Mouse (Mus musculus) cortical plate, adult 2 months (tissue): Measurements from ENCODE around the gene Snx29. TPM values are rescaled to one million over a fixed set of nuclear protein-coding genes. Genes with fewer than 3 reads are reported as not detected.
A peak's percentile ranks its signal among the peaks of the same experiment; 100 is the strongest.

ENCODE experiments used
- H3K27ac ChIP-seq: fragments of 200-500 bp; 2 replicates; pipeline ENCODE4 v1.5.1; 2012; ENCODE audit warnings: low read length, control low read depth, inconsistent platforms; ENCODE audit not compliant: insufficient read depth
- H3K4me1 ChIP-seq: fragments of 200-500 bp; 2 replicates; pipeline ENCODE4 v1.6.1; 2011; ENCODE audit warnings: low read length; ENCODE audit not compliant: control insufficient read depth, insufficient read depth
- H3K4me3 ChIP-seq: fragments of 200-500 bp; 2 replicates; pipeline ENCODE4 v1.5.1; 2011; ENCODE audit warnings: mild to moderate bottlenecking, low read length, control low read depth; ENCODE audit not compliant: insufficient read depth
- CTCF ChIP-seq: fragments of 200-500 bp; IDR thresholded peaks from 2 replicates; pipeline ENCODE4 v1.5.1; 2011; ENCODE audit warnings: mild to moderate bottlenecking, control low read depth, low read length; ENCODE audit not compliant: insufficient read depth; ENCODE audit errors: extremely low read depth
- POLR2A ChIP-seq: fragments of 200-500 bp; IDR thresholded peaks from 2 replicates; pipeline ENCODE4 v1.6.1; 2011; ENCODE audit warnings: mild to moderate bottlenecking, low read length, control low read depth; ENCODE audit not compliant: insufficient read depth; ENCODE audit errors: extremely low read depth
- polyA plus RNA-seq: library from polyadenylated mRNA; depleted of rRNA; stranded (reverse); fragments of >200 nt; gene quantifications from 2 replicates; pipeline ENCODE4 v1.2.3, GENCODE M21; 2012

The Snx29 gene
- polyA plus RNA-seq, 1 experiment, result 7.2 TPM

GRCm38 (mm10) chr16:11757951-11758350 lies 435.2 kb downstream of the Snx29 start:
- Histone ChIP-seq H3K4me3 (no peak overlapping the region), H3K4me1 (no peaks in the 10 kb centered on the region), H3K27ac (no peak overlapping the region)
- TF ChIP-seq CTCF (no peak), POLR2A (no peak)

GRCm38 (mm10) chr16:11772318-11772717 lies 449.6 kb downstream of the Snx29 start:
- TF ChIP-seq POLR2A (no peak), CTCF (no peak)
- Histone ChIP-seq H3K4me3 (no peak overlapping the region), H3K4me1 (no peaks in the 10 kb centered on the region), H3K27ac (no peak overlapping the region)

- H3K27ac ChIP-seq, result no peak overlapping the region
- peaks cover 6% of the 10 kb centered on the region for H3K4me1 ChIP-seq
- TF ChIP-seq POLR2A (no peak), CTCF (no peak)
- H3K4me3 ChIP-seq, result no peak overlapping the region
These were observed 451.6 kb downstream of the Snx29 start for GRCm38 (mm10) chr16:11774321-11774720.

- TF ChIP-seq CTCF, result no peak
- no peak for TF ChIP-seq POLR2A
- H3K4me3 ChIP-seq, result no peak overlapping the region
- no peak overlapping the region for H3K27ac ChIP-seq
- peaks cover 8% of the 10 kb centered on the region for H3K4me1 ChIP-seq
These were observed 453.8 kb downstream of the Snx29 start for GRCm38 (mm10) chr16:11776528-11776927.

GRCm38 (mm10) chr16:11778191-11778590 lies 455.5 kb downstream of the Snx29 start:
- TF ChIP-seq POLR2A (no peak), CTCF (no peak)
- Histone ChIP-seq H3K27ac (0 out of 2 replicates have a peak overlapping the region, but pooled peaks have one; percentile 19), H3K4me3 (no peak overlapping the region), H3K4me1 (peaks cover 8% of the 10 kb centered on the region)

- Histone ChIP-seq H3K4me3 (no peak overlapping the region), H3K27ac (peak overlapping the region; percentile 19; the same call in 1 of the 2 replicates), H3K4me1 (peaks cover 8% of the 10 kb centered on the region)
- TF ChIP-seq CTCF (no peak), POLR2A (no peak)
These were observed 456.2 kb downstream of the Snx29 start for GRCm38 (mm10) chr16:11778715-11779460.

GRCm38 (mm10) chr16:11782082-11782481 lies 459.4 kb downstream of the Snx29 start:
- TF ChIP-seq CTCF, result no peak
- TF ChIP-seq POLR2A, result no peak
- no peak overlapping the region for H3K27ac ChIP-seq
- H3K4me1 ChIP-seq, result peaks cover 8% of the 10 kb centered on the region

GRCm38 (mm10) chr16:11783337-11783736 lies 460.6 kb downstream of the Snx29 start:
- no peak overlapping the region for H3K27ac ChIP-seq
- H3K4me3 ChIP-seq, result no peak overlapping the region
- peaks cover 8% of the 10 kb centered on the region for H3K4me1 ChIP-seq
- TF ChIP-seq POLR2A, result no peak

More at GRCm38 (mm10) chr16:11782082-11782481, 459.4 kb downstream of the Snx29 start:
- H3K4me3 ChIP-seq, result no peak overlapping the region

- Histone ChIP-seq H3K4me3 (no peak overlapping the region), H3K27ac (no peak overlapping the region), H3K4me1 (peaks cover 1% of the 10 kb centered on the region)
- TF ChIP-seq CTCF, result no peak
- TF ChIP-seq POLR2A, result no peak
These were observed 461.6 kb downstream of the Snx29 start for GRCm38 (mm10) chr16:11784354-11784753.

- H3K4me3 ChIP-seq, result no peak overlapping the region
- TF ChIP-seq CTCF, result no peak
- TF ChIP-seq POLR2A, result no peak
- H3K27ac ChIP-seq, result no peak overlapping the region
- no peaks in the 10 kb centered on the region; the same call in 1 of the 2 replicates for H3K4me1 ChIP-seq
These were observed 463.1 kb downstream of the Snx29 start for GRCm38 (mm10) chr16:11785806-11786205.
